Mouse (Mus musculus): Measurements from ENCODE around the gene Emid1. TPM values are rescaled to one million over a fixed set of nuclear protein-coding genes. Genes with fewer than 3 reads are reported as not detected.

Emid1 gene
- polyA plus RNA-seq, 1 experiment from 2014 or later, result 4.8 TPM

DNA sequence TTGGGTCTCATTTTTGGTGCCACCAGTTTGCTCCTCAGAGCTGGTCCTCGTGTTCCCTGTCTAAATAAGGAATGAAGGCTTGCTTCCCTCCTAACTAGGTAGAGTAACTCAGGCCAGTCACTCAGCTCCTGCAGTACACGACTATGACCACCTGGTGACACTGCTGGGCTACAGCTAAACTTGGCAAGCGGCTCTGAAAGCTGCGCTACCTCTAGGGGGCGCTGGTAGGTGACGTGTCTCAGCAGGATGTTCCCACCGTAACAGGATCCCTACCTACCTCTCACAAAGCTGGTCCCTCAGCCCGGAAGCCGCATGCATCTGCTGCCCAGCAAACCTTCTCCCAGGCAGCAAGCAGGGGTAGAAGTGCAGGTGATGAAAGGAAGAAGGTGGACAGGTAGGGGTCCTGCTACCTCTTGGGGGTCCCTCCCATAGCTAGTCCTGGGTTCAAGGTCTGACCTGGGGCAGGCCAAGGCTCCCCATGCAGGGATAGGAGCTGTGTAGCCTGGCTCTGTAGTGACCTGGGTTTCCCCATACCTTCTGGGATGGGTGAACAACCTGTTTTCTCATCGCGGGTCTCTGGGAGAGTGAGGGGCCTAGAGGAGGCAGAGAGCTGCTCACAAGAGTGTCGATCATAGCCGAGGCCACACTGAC lies 37.0 kb downstream of the Emid1 start:
- no peaks in the 10 kb centered on the region for H3K4me1 ChIP-seq (ENCODE audit: insufficient read depth)
- 33% methylated on average over 13 of the region's 13 CpGs for WGBS (ENCODE audit: insufficient replicate concordance)
- ATAC-seq, result peak; percentile 86

GRCm38 (mm10) chr11:5113645-5114044 lies 38.4 kb downstream of the Emid1 start:
- no peak for DNase-seq
- no peak for ATAC-seq
- Histone ChIP-seq H3K4me3 (ENCODE audit: low read depth, low read length) (no peak overlapping the region), H3K4me1 (ENCODE audit: insufficient read depth) (no peaks in the 10 kb centered on the region), H3K36me3 (replicated peaks; ENCODE audit: insufficient read depth, low read length) (no peaks in the 10 kb centered on the region), H3K27me3 (ENCODE audit: insufficient read depth, low read length) (no peaks in the 10 kb centered on the region), H3K27ac (ENCODE audit: low read depth) (no peak overlapping the region), H3K9me3 (ENCODE audit: low read length) (no peaks in the 10 kb centered on the region), H3K4me2 (ENCODE audit: low read depth, low read length) (no peak overlapping the region), H3K9ac (replicated peaks) (no peak overlapping the region)
- no peak for TF ChIP-seq CTCF (IDR thresholded peaks at IDR 0.05; ENCODE audit: low read depth)
- no peak for TF ChIP-seq EP300 (IDR thresholded peaks at IDR 0.05; ENCODE audit: low read depth)
- 78% methylated on average over 7 of the region's 7 CpGs for WGBS (ENCODE audit: insufficient replicate concordance)

More for the DNA sequence above, 37.0 kb downstream of the Emid1 start:
- Histone ChIP-seq H3K9ac (replicated peaks) (no peak overlapping the region), H3K4me2 (ENCODE audit: low read depth, low read length) (no peak overlapping the region), H3K36me3 (replicated peaks; ENCODE audit: insufficient read depth, low read length) (no peaks in the 10 kb centered on the region), H3K27ac (ENCODE audit: low read depth) (no peak overlapping the region), H3K9me3 (ENCODE audit: low read length) (no peaks in the 10 kb centered on the region), H3K4me3 (ENCODE audit: low read depth, low read length) (no peak overlapping the region), H3K27me3 (ENCODE audit: insufficient read depth, low read length) (no peaks in the 10 kb centered on the region)
- DNase-seq, result peak; percentile 92
- TF ChIP-seq CTCF (IDR thresholded peaks at IDR 0.05; ENCODE audit: low read depth), result peak; percentile 100
- TF ChIP-seq EP300 (IDR thresholded peaks at IDR 0.05; ENCODE audit: low read depth), result no peak

GRCm38 (mm10) chr11:5109441-5109840 lies 42.6 kb downstream of the Emid1 start:
- H3K9ac ChIP-seq (replicated peaks), result no peak overlapping the region
- H3K27me3 ChIP-seq (ENCODE audit: insufficient read depth, low read length), result no peaks in the 10 kb centered on the region
- no peak for ATAC-seq
- H3K9me3 ChIP-seq (ENCODE audit: low read length), result no peaks in the 10 kb centered on the region
- TF ChIP-seq EP300 (IDR thresholded peaks at IDR 0.05; ENCODE audit: low read depth) (no peak), CTCF (IDR thresholded peaks at IDR 0.05; ENCODE audit: low read depth) (no peak)
- no peak overlapping the region for H3K4me2 ChIP-seq (ENCODE audit: low read depth, low read length)
- 71% methylated on average over 8 of the region's 8 CpGs for WGBS (ENCODE audit: insufficient replicate concordance)
- H3K27ac ChIP-seq (ENCODE audit: low read depth), result no peak overlapping the region
- H3K4me1 ChIP-seq (ENCODE audit: insufficient read depth), result no peaks in the 10 kb centered on the region
- H3K36me3 ChIP-seq (replicated peaks; ENCODE audit: insufficient read depth, low read length), result 0 out of 2 replicates have a peak, but pooled peaks cover 5% of the 10 kb centered on the region
- DNase-seq, result no peak
- no peak overlapping the region for H3K4me3 ChIP-seq (ENCODE audit: low read depth, low read length)

DNA sequence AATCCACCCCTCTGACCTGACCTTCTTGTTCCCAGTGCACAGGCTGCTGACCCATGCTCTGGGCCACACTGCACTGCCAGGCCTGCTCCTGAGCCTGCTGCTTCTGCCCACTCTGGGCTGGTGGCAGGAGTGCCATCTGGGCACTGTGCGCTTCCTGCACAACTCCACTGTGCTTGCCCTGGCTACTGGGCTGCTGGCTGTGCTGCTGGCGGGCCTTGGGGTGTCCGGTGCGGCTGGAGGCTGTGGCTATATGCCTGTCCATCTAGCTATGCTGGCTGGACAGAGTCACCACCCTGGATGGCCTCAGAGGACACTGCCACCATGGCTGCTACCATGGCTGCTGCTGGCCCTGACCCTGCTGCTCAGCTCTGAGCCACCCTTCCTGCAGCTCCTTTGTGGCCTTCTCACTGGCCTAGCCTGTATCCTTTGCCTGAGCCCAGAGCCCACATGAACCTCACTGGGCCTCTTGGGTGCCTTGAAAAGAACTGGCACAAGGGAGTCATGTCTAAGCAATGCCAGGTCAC lies 48.0 kb downstream of the Emid1 start:
- no peak for ATAC-seq
- Histone ChIP-seq H3K9me3 (ENCODE audit: low read length) (no peaks in the 10 kb centered on the region), H3K27me3 (ENCODE audit: insufficient read depth, low read length) (no peaks in the 10 kb centered on the region), H3K4me1 (ENCODE audit: insufficient read depth) (peaks cover 6% of the 10 kb centered on the region), H3K4me2 (ENCODE audit: low read depth, low read length) (no peak overlapping the region), H3K36me3 (replicated peaks; ENCODE audit: insufficient read depth, low read length) (0 out of 2 replicates have a peak, but pooled peaks cover 14% of the 10 kb centered on the region), H3K27ac (ENCODE audit: low read depth) (no peak overlapping the region), H3K4me3 (ENCODE audit: low read depth, low read length) (no peak overlapping the region), H3K9ac (replicated peaks) (no peak overlapping the region)
- DNase-seq, result no peak
- WGBS (ENCODE audit: insufficient replicate concordance), result 91% methylated on average over 4 of the region's 4 CpGs
- TF ChIP-seq CTCF (IDR thresholded peaks at IDR 0.05; ENCODE audit: low read depth) (no peak), EP300 (IDR thresholded peaks at IDR 0.05; ENCODE audit: low read depth) (no peak)

DNA sequence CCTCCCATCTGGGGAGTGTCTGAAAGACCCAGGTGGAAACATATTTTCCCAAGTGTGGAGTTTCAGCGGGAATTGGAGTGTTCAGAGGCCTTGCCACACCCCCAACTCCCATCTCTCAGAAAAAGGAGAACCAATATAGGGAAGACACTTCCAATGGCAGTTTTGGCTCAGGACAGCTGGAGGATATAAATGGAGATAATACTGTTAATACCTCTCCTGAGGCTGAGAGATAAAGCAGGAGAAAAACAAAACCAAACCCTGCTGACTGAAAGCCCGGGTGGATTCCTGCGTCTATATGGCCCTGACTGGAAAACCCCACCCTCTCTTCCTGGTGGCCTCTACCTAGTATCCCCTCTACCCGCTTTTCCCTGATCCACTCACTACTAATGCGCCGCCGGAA lies 49.7 kb downstream of the Emid1 start:
- WGBS (ENCODE audit: insufficient replicate concordance), result 64% methylated on average over 7 of the region's 7 CpGs
- Histone ChIP-seq H3K27me3 (ENCODE audit: insufficient read depth, low read length) (no peaks in the 10 kb centered on the region), H3K9me3 (ENCODE audit: low read length) (no peaks in the 10 kb centered on the region), H3K27ac (ENCODE audit: low read depth) (no peak overlapping the region), H3K36me3 (replicated peaks; ENCODE audit: insufficient read depth, low read length) (0 out of 2 replicates have a peak, but pooled peaks cover 14% of the 10 kb centered on the region), H3K4me1 (ENCODE audit: insufficient read depth) (peaks cover 6% of the 10 kb centered on the region), H3K4me2 (ENCODE audit: low read depth, low read length) (no peak overlapping the region), H3K4me3 (ENCODE audit: low read depth, low read length) (no peak overlapping the region), H3K9ac (replicated peaks) (no peak overlapping the region)
- ATAC-seq, result no peak
- TF ChIP-seq EP300 (IDR thresholded peaks at IDR 0.05; ENCODE audit: low read depth) (peak; percentile 82), CTCF (IDR thresholded peaks at IDR 0.05; ENCODE audit: low read depth) (no peak)
- no peak for DNase-seq

DNA sequence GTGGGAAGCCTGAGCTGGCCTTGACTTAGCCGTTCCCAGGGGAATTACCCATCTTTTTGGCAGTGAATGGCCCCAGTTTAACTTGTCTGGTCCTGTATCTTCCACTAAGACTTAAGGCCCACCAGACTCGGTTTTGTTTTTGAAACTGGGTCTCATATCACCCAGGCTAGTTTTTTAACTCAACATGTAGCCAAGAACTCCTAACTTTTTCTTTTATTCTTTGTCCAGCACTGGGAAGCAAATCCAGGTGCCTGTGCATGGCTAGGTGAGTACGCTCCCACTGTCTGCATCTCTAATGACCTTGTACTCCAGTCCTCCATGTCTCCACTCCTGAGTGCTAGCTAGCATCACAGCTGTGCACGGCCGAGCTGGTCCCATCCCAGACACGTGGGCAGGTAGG lies 50.4 kb downstream of the Emid1 start:
- Histone ChIP-seq H3K9ac (replicated peaks) (no peak overlapping the region), H3K4me1 (ENCODE audit: insufficient read depth) (peaks cover 8% of the 10 kb centered on the region), H3K27me3 (ENCODE audit: insufficient read depth, low read length) (no peaks in the 10 kb centered on the region), H3K36me3 (replicated peaks; ENCODE audit: insufficient read depth, low read length) (0 out of 2 replicates have a peak, but pooled peaks cover 14% of the 10 kb centered on the region), H3K9me3 (ENCODE audit: low read length) (no peaks in the 10 kb centered on the region), H3K4me3 (ENCODE audit: low read depth, low read length) (no peak overlapping the region), H3K4me2 (ENCODE audit: low read depth, low read length) (no peak overlapping the region), H3K27ac (ENCODE audit: low read depth) (no peak overlapping the region)
- no peak for TF ChIP-seq CTCF (IDR thresholded peaks at IDR 0.05; ENCODE audit: low read depth)
- TF ChIP-seq EP300 (IDR thresholded peaks at IDR 0.05; ENCODE audit: low read depth), result no peak
- WGBS (ENCODE audit: insufficient replicate concordance), result 80% methylated on average over 6 of the region's 6 CpGs
- ATAC-seq, result no peak
- DNase-seq, result no peak
